Mouse (Mus musculus): ENCODE measurements around the gene Vrk2. TPM values are rescaled to one million over a fixed set of nuclear protein-coding genes. Genes with fewer than 3 reads are reported as not detected.

Gene Vrk2
- 1.5 and 2.0 TPM in 2 replicates for polyA plus RNA-seq (2012; rRNA removed)

GRCm38 (mm10) chr11:26593061-26594059, at the start of gene Vrk2, which contains the start of gene Gm6899:
Vrk2 (minus strand) TSS chr11:26593999.
Gm6899 (plus strand) TSS chr11:26593241.
- Histone ChIP-seq H3K36me3 (ENCODE audit: control insufficient read depth, insufficient read depth, low read length) (no peaks in the 10 kb centered on the region), H3K27me3 (replicated peaks; ENCODE audit: control insufficient read depth, insufficient read depth, low read length) (no peaks in the 10 kb centered on the region), H3K4me3 (ENCODE audit: insufficient read depth, low read depth, low read length) (peak within 1 kb of the TSS; percentile 75), H3K27ac (ENCODE audit: insufficient read depth, low read depth, low read length) (peak within 1 kb of the TSS; percentile 32), H3K4me1 (ENCODE audit: control insufficient read depth, insufficient read depth, low read length) (peaks cover 5% of the 10 kb centered on the region; the same call in 1 of the 2 replicates)
- WGBS = under 1% methylated on average over 60 of the region's 60 CpGs
- TF ChIP-seq CTCF (conservative IDR thresholded peaks at IDR 0.05; ENCODE audit: insufficient read depth, insufficient read length, low read depth, low read length) (0 out of 2 replicates have a peak, but pooled peaks have one; percentile 22), POLR2A (IDR thresholded peaks at IDR 0.05; ENCODE audit: low read depth, low read length) (no peak)
- DNase-seq = peak; percentile 90

DNA sequence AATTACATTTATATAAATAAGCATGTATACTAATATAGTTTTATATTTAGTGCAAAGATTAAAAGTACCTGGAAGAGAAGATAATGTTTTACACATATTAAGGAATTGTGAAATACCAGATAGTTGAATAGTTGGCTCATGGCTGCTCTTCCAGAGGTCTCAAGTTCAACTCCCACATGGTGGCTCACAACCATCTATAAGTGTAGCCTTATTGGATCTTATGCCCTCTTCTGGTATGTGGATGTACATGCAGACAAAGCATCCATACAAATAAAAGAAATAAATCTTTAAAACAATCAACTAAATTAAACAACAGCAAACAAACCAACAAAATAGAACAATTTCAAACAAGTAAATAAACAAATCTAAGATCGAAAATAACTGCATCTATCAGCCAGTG, 48.3 kb upstream of the Vrk2 start:
- no peak for TF ChIP-seq POLR2A (IDR thresholded peaks at IDR 0.05; ENCODE audit: low read depth, low read length)
- TF ChIP-seq CTCF (conservative IDR thresholded peaks at IDR 0.05; ENCODE audit: insufficient read depth, insufficient read length, low read depth, low read length) = no peak

DNA sequence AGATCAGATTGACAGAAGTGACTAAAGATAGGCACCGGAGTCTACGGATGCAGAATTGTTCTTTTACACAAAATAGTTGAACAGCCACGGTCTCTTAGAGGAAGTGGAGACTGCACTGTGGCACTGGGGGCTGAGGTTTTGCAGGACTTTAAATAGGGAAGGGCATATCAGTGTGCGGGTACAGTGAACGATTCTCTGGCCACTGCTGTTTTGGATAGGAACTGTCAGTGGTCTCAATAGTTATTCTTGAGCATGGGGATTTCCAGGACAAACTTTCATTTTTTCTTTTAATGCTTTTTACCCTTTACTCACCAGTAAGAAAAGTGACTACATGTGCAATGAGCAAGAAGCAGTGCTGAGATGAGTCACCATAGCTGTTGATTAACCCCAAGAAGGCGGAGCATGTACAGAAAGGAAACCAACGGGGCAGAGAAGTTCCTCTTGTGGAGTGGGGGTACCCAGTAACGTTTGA, 46.6 kb upstream of the Vrk2 start:
- no peaks in the 10 kb centered on the region for H3K27me3 ChIP-seq (replicated peaks; ENCODE audit: control insufficient read depth, insufficient read depth, low read length)
- peak; percentile 34 for DNase-seq
- no peak overlapping the region for H3K27ac ChIP-seq (ENCODE audit: insufficient read depth, low read depth, low read length)
- H3K36me3 ChIP-seq (ENCODE audit: control insufficient read depth, insufficient read depth, low read length) = no peaks in the 10 kb centered on the region
- WGBS = 55% methylated on average over 8 of the region's 8 CpGs
- no peak overlapping the region for H3K4me3 ChIP-seq (ENCODE audit: insufficient read depth, low read depth, low read length)
- H3K4me1 ChIP-seq (ENCODE audit: control insufficient read depth, insufficient read depth, low read length) = no peaks in the 10 kb centered on the region
- TF ChIP-seq POLR2A (IDR thresholded peaks at IDR 0.05; ENCODE audit: low read depth, low read length) (no peak), CTCF (conservative IDR thresholded peaks at IDR 0.05; ENCODE audit: insufficient read depth, insufficient read length, low read depth, low read length) (no peak)

More for the DNA sequence above, 48.3 kb upstream of the Vrk2 start:
- Histone ChIP-seq H3K36me3 (ENCODE audit: control insufficient read depth, insufficient read depth, low read length) (no peaks in the 10 kb centered on the region), H3K27me3 (replicated peaks; ENCODE audit: control insufficient read depth, insufficient read depth, low read length) (no peaks in the 10 kb centered on the region), H3K4me1 (ENCODE audit: control insufficient read depth, insufficient read depth, low read length) (no peaks in the 10 kb centered on the region), H3K27ac (ENCODE audit: insufficient read depth, low read depth, low read length) (no peak overlapping the region), H3K4me3 (ENCODE audit: insufficient read depth, low read depth, low read length) (no peak overlapping the region)
- 91% methylated on average over 1 of the region's 1 CpGs for WGBS
- DNase-seq = no peak

DNA sequence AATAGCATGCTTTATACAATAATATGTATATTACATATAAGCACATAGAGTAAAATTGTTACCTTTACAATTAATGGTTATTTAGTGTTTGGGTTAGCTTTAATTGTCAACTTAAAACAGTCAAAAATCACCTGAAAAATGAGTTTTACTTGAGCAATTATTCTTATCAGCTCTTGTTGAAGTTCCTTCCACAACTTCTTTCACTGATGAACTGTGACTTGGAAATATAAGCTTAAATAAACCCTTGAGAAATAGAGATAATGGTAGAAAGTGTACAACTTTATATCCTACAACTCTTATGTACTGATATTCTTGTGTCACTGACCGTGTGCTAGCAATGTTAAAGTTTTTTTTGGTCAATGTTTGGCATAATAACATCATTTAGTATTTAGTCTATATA, 42.4 kb upstream of the Vrk2 start:
- no peak for TF ChIP-seq CTCF (conservative IDR thresholded peaks at IDR 0.05; ENCODE audit: insufficient read depth, insufficient read length, low read depth, low read length)
- TF ChIP-seq POLR2A (IDR thresholded peaks at IDR 0.05; ENCODE audit: low read depth, low read length) = no peak
- Histone ChIP-seq H3K36me3 (ENCODE audit: control insufficient read depth, insufficient read depth, low read length) (no peaks in the 10 kb centered on the region), H3K4me3 (ENCODE audit: insufficient read depth, low read depth, low read length) (no peak overlapping the region), H3K27me3 (replicated peaks; ENCODE audit: control insufficient read depth, insufficient read depth, low read length) (no peaks in the 10 kb centered on the region), H3K27ac (ENCODE audit: insufficient read depth, low read depth, low read length) (no peak overlapping the region), H3K4me1 (ENCODE audit: control insufficient read depth, insufficient read depth, low read length) (no peaks in the 10 kb centered on the region)
- 73% methylated on average over 1 of the region's 1 CpGs for WGBS
- DNase-seq = no peak

GRCm38 (mm10) chr11:26622727-26623126, 28.9 kb upstream of the Vrk2 start:
- Histone ChIP-seq H3K4me1 (ENCODE audit: control insufficient read depth, insufficient read depth, low read length) (no peaks in the 10 kb centered on the region), H3K36me3 (ENCODE audit: control insufficient read depth, insufficient read depth, low read length) (no peaks in the 10 kb centered on the region), H3K27ac (ENCODE audit: insufficient read depth, low read depth, low read length) (no peak overlapping the region), H3K27me3 (replicated peaks; ENCODE audit: control insufficient read depth, insufficient read depth, low read length) (no peaks in the 10 kb centered on the region), H3K4me3 (ENCODE audit: insufficient read depth, low read depth, low read length) (no peak overlapping the region)
- no peak for DNase-seq
- 72% methylated on average over 5 of the region's 5 CpGs for WGBS
- no peak for TF ChIP-seq POLR2A (IDR thresholded peaks at IDR 0.05; ENCODE audit: low read depth, low read length)
- TF ChIP-seq CTCF (conservative IDR thresholded peaks at IDR 0.05; ENCODE audit: insufficient read depth, insufficient read length, low read depth, low read length) = no peak

DNA sequence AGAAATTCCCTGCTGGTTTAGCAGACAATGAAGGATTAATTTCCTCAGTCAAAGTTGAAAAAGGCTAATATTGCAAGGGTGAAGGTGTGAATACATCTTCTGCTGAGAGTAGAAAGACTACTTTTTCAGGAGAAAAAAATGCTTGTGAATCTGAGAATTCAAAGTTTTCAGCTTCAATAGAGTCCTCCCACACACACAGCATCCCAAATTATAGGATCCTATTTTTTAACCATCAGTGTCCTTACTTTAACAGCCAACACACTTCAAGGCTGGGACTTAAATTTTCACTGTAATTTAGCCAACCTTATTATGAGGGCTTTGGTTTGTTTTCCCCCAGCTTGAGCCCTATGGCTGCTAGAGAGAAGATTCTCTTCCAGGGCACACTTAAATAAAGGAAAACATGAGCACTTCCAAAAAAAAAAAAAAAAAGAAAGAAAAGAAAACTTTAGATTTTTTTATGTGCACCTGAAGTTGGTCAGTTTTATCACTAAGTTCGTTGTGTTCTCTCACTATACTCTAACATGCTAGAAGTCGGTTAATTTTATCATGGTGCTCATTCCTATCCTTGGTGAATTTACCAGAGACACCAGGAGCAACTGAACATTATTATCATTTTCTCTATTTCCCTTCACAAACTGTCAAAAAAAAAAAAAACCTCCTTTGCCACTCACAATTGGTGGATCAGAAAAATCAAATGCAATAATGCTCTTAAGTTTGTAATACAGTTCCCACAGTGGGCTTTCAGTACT, 24.9 kb upstream of the Vrk2 start:
- H3K27ac ChIP-seq (ENCODE audit: insufficient read depth, low read depth, low read length) = no peak overlapping the region
- H3K4me3 ChIP-seq (ENCODE audit: insufficient read depth, low read depth, low read length) = no peak overlapping the region
- H3K4me1 ChIP-seq (ENCODE audit: control insufficient read depth, insufficient read depth, low read length) = no peaks in the 10 kb centered on the region
- no peak for DNase-seq
- no peaks in the 10 kb centered on the region for H3K36me3 ChIP-seq (ENCODE audit: control insufficient read depth, insufficient read depth, low read length)
- TF ChIP-seq CTCF (conservative IDR thresholded peaks at IDR 0.05; ENCODE audit: insufficient read depth, insufficient read length, low read depth, low read length) (no peak), POLR2A (IDR thresholded peaks at IDR 0.05; ENCODE audit: low read depth, low read length) (no peak)
- no peaks in the 10 kb centered on the region for H3K27me3 ChIP-seq (replicated peaks; ENCODE audit: control insufficient read depth, insufficient read depth, low read length)
- 87% methylated on average over 2 of the region's 2 CpGs for WGBS
